Mouse (Mus musculus): ENCODE results near the gene Ypel2.

Ypel2 gene

GRCm38 (mm10) chr11:86895567-86895966 lies 97.9 kb downstream of the Ypel2 start:
- no peak for DNase-seq (ENCODE audit: extremely low spot score)

- DNase-seq (ENCODE audit: extremely low spot score) = no peak
Observed at GRCm38 (mm10) chr11:86895156-86895555, 98.4 kb downstream of the Ypel2 start.

GRCm38 (mm10) chr11:86894171-86894577 lies 99.3 kb downstream of the Ypel2 start:
- DNase-seq (ENCODE audit: extremely low spot score) = peak; percentile 84

- DNase-seq (ENCODE audit: extremely low spot score) = no peak
Observed at GRCm38 (mm10) chr11:86892996-86893670, 100.4 kb downstream of the Ypel2 start.

Data from embryo, embryonic 9.5 days (tissue).